Mouse (Mus musculus) right cerebral cortex, postnatal 10 days (tissue): ENCODE data around the gene Cybb.
"Not testable (repeated sequence)": the region's sequence is repeated elsewhere in the genome, so short reads cannot be mapped to it uniquely, and the experiment has no call there.

ENCODE experiments used
- DNase-seq, 2 experiments: peaks; one replicate each; pipeline ENCODE4 v3.0.0; 2021; ENCODE audit warnings: low spot score in 2 of 2

Gene Cybb

DNA sequence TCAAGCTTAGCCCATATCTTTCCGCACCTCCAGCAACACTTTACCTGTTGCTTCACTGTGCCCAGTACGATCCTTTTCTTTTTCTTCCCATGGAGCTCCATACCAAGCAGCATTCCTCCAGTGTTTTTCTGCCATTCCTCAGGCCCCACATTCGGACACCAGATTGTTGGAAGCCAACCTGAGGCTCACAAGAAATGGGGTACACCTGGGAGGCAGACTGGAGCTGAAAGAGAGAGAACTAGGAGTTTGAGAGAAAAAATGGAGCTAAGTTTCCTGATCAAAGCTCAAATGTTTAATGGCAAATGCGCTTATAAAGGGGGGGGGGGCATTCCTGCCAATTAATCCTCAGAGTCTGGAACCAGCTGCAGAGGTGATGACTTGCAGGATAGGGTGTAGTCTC lies at the start of gene Cybb:
Cybb (minus strand) TSS at position 101 of the 400 bp plus-strand sequence.
- DNase-seq: no peak

GRCm38 (mm10) chrX:9536881-9537280 lies 49.3 kb upstream of the Cybb start:
- no peak for DNase-seq

GRCm38 (mm10) chrX:9519969-9520368 lies 32.4 kb upstream of the Cybb start:
- peak; percentile 22 to 29 for DNase-seq

GRCm38 (mm10) chrX:9517531-9517930 lies 30.0 kb upstream of the Cybb start:
- DNase-seq: not testable (repeated sequence)

GRCm38 (mm10) chrX:9475036-9475435 lies 12.5 kb downstream of the Cybb start:
- DNase-seq: not testable (repeated sequence)

GRCm38 (mm10) chrX:9474440-9474839 lies 13.1 kb downstream of the Cybb start:
- DNase-seq: no peak

DNA sequence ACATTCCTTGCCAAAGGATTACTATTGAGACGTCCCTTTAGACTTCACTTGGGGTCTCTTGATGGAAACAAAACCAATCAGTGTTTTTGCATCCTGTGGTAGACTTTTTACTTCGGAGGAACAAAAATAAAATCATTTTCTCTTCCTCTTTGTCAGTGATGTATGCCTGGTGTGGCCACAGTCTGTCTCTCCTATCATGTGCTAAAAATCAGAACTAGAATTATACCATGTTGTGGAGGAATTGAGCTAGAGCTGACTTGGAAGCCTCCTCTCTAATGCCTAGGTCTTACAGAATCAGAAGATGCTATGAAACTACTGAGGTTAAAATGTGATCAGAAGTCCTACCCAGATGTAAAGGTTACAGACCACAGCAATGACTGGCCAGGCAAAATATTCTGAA lies 13.8 kb downstream of the Cybb start:
- no peak for DNase-seq

DNA sequence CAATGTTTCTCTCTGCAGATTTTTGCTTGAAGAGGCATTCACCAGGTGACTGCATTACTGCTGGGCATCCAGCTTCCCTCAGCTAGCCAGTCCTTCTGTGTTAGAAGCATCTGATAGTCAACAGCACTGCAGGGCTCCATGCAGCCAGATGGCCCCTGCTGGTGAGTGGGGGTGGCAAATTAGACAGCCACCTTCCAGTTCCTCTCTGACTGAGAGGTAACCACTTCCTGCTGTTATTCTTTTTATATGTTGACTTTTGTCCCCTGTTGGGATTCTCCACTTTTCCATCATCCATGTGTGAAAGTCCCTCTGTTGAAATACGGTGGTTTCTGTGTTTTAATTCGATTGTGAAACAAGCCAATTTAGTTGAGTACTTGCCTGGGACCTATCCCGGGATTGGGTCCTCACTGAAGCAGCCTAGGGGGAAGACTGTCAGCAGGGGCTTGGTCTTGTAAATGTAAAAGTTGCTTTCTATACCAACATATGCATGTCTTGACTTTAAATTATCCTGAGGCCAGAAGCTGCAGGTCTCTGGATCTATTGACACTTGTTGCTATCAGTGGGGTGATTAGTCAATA lies 16.7 kb downstream of the Cybb start:
- no peak for DNase-seq

DNA sequence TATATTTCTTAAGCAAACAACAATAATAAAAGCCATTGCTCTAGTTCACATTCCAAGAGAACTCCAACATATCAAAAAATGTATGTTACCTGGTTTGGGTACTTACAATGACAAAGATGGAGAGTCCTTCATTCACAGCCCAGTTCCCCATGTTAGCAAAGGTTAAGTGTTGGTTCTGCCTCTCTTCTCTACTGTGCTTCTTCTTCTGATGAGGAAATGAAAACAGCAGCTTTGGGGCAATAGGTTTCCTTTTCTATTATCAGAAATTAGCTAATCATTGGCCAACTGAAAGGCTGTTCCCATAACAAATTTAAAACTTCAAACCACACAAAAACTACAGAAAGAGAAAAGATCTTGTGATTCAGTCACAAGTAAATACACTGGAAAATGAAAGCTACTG lies 18.5 kb downstream of the Cybb start:
- no peak for DNase-seq

GRCm38 (mm10) chrX:9467020-9467419 lies 20.6 kb downstream of the Cybb start:
- no peak for DNase-seq

DNA sequence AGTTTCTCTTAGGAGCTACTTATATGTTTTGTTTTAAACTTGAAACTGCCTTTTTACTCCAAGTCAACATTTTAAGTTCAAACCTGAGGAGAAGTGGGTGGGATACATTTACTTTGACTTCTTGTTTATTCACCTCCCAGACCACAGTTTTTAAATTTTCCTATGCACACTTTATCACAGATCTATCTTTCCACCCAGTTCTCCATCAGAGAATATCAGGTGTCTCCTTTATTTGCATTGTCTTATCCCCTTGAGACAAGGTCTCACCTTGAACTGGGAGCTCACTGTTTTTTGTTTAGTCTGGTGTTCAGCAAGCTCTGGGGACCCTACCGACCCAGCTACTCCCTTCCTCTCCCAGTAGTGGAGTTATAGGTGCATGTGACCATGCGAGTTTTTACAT lies 21.7 kb downstream of the Cybb start:
- DNase-seq: no peak

DNA sequence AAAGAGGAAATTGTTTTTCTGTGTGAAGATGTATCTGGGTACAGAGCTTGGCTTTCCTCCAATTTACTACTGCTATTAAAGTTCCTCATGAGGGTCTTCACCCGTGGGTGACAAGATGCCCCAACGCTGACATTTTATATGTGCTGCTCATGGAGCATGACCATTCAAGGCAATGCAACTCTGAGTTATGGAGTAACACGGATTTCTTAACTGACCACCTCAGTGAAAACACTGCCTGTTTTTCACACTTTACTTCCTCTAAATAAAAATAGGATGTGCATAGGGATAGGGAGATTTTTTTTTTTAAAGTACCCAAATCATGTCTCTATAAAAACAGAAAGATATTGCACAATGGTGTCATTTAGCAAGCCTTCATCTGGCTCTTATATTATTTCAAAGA lies 24.9 kb downstream of the Cybb start:
- DNase-seq: no peak

- DNase-seq: no peak
These were observed 26.2 kb downstream of the Cybb start for GRCm38 (mm10) chrX:9461399-9461798.

DNA sequence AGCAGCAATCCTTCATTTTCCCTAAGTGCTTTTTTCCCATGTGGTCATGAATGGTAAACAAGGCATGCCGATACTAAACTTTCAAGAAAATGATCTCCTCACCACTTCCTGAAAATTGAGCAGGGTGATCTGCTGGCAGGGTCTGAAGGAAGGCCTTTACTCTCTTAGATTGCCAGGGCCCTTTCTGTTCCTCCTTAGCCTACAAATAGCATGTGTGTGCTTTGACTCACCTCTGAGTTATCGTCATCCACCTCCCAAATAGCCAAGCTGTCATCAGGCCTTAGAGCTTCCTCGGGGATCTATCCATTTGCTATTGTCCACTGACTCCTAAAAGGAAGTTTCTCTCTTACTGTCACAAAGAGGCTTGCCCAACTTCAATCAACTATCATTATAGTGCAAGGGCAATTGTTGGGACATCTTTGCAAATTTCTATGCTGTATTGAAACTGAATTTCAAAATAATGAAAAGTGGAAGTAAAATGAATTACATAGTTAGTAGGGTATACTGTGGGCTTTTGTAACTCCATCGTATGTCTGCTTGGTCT lies 27.1 kb downstream of the Cybb start:
- no peak for DNase-seq

DNA sequence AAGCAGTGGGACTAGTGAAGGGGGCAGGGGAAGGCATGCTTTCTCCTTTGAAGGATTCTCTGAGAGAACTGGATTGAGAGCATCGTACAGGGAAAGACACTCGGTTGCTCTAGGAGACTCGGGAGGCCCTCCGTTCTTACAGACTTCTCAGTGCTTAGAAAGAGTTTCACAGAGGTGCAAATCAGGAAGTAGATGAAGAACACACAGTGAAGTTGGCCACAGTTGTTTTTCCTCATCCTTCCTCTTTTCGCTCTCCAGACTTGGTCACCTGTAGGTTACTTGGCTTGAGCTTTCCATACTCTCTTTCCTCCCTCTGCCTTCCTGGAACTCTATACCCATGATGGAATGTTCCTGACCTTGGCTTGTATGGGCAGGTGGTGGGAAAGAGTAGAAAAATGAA lies 35.2 kb downstream of the Cybb start:
- DNase-seq: no peak

- DNase-seq: no peak
These were observed 40.3 kb downstream of the Cybb start for GRCm38 (mm10) chrX:9447284-9447683.

GRCm38 (mm10) chrX:9441102-9441501 lies 46.5 kb downstream of the Cybb start:
- no peak for DNase-seq

- DNase-seq: no peak
These were observed 47.0 kb downstream of the Cybb start for GRCm38 (mm10) chrX:9440556-9440955.

GRCm38 (mm10) chrX:9439257-9439656 lies 48.3 kb downstream of the Cybb start:
- no peak for DNase-seq

DNA sequence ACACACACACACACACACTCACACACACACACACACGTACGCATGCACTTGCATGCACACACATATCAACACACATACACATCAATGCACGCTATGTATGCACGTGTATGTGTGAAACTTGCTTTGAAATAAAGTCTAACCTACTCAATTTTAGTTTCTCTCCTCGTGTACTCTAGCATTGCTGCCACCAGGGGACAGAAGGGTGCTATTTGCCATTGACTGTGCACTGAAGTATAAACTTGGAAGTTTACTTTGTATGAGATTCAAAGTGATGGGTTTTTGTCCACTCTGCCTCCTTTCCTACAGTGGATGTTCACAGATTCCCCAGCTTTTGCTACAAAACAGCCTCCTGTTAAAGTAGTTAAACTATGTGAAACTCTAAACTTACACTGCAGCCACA lies 73.7 kb downstream of the Cybb start:
- DNase-seq: no peak
